Mouse (Mus musculus) lung, embryonic 16.5 days (tissue): Measurements from ENCODE around the gene Pdzd8. TPM values are rescaled to one million over a fixed set of nuclear protein-coding genes. Genes with fewer than 3 reads are reported as not detected.

Experiments
- ATAC-seq: fragments of 200-750 bp; cut with Nextera tagmentation; 2 replicates; pipeline ENCODE4 v1.8.0; 2017; ENCODE audit warnings: low read depth, mild to moderate bottlenecking, moderate library complexity
- H3K27ac ChIP-seq: fragments of 300-500 bp; sonication (generic); 2 replicates; pipeline ENCODE4 v1.5.1; 2014; ENCODE audit warnings: mild to moderate bottlenecking, control low read depth, low read length
- H3K27me3 ChIP-seq: fragments of 300-500 bp; sonication (generic); 2 replicates; pipeline ENCODE4 v1.6.1; 2014; ENCODE audit warnings: low read depth, low read length, mixed read lengths; ENCODE audit not compliant: control insufficient read depth, insufficient read depth
- H3K36me3 ChIP-seq: fragments of 300-500 bp; sonication (generic); 2 replicates; pipeline ENCODE4 v1.6.1; 2014; ENCODE audit warnings: low read length; ENCODE audit not compliant: control insufficient read depth, insufficient read depth
- H3K4me1 ChIP-seq: fragments of 300-500 bp; sonication (generic); replicated peaks from 2 replicates; pipeline ENCODE4 v1.6.1; 2014; ENCODE audit warnings: low read length, mixed read lengths; ENCODE audit not compliant: control insufficient read depth, insufficient read depth
- H3K4me2 ChIP-seq: fragments of 300-500 bp; sonication (generic); 2 replicates; pipeline ENCODE4 v1.6.1; 2014; ENCODE audit warnings: low read depth, low read length, control low read depth
- H3K4me3 ChIP-seq: fragments of 300-500 bp; sonication (generic); 2 replicates; pipeline ENCODE4 v1.5.1; 2014; ENCODE audit warnings: mild to moderate bottlenecking, low read length, control low read depth
- H3K9ac ChIP-seq: fragments of 300-500 bp; sonication (generic); 2 replicates; pipeline ENCODE4 v1.6.1; 2014; ENCODE audit warnings: low read length, control low read depth
- H3K9me3 ChIP-seq: fragments of 300-500 bp; sonication (generic); 2 replicates; pipeline ENCODE4 v1.6.1; 2016; ENCODE audit warnings: low read length; ENCODE audit not compliant: control insufficient read depth
- WGBS: fragments of 180-500 bp; shearing (Covaris S2); extraction: QIAGEN DNeasy Blood & Tissue Kit; methylation state at CpG from one replicate; pipeline ENCODE4 v1.1.7; 2014; 5-methylcytosine and 5-hydroxymethylcytosine counted together
- polyA plus RNA-seq: library from polyadenylated mRNA; unstranded; fragments of >200 nt; fragmentation: Nextera tagmentation; extraction: Ambion mirVana; gene quantifications from 2 replicates; pipeline ENCODE4 v1.2.1, GENCODE M21; 2015

Pdzd8 gene
- polyA plus RNA-seq, 1 experiment from 2014 or later: 7.2 TPM

GRCm38 (mm10) chr19:59265907-59266306, 79.7 kb downstream of the Pdzd8 start:
- Histone ChIP-seq H3K36me3 (no peaks in the 10 kb centered on the region), H3K27ac (no peak overlapping the region), H3K4me2 (no peak overlapping the region), H3K4me3 (no peak overlapping the region), H3K9ac (no peak overlapping the region), H3K9me3 (no peaks in the 10 kb centered on the region), H3K4me1 (peaks cover 3% of the 10 kb centered on the region; the same call in 1 of the 2 replicates), H3K27me3 (peaks cover 9% of the 10 kb centered on the region)
- 58% methylated on average over 6 of the region's 6 CpGs for WGBS
- no peak for ATAC-seq

- Histone ChIP-seq H3K27me3 (peaks cover 15% of the 10 kb centered on the region), H3K9ac (no peak overlapping the region), H3K4me1 (peaks cover 7% of the 10 kb centered on the region), H3K27ac (no peak overlapping the region), H3K36me3 (no peaks in the 10 kb centered on the region), H3K4me2 (no peak overlapping the region), H3K9me3 (no peaks in the 10 kb centered on the region), H3K4me3 (no peak overlapping the region)
- ATAC-seq: no peak
- WGBS: 82% methylated on average over 9 of the region's 9 CpGs
These were observed 80.6 kb downstream of the Pdzd8 start for GRCm38 (mm10) chr19:59264838-59265532.

- Histone ChIP-seq H3K9ac (no peak overlapping the region), H3K4me3 (no peak overlapping the region), H3K36me3 (no peaks in the 10 kb centered on the region), H3K27me3 (peaks cover 15% of the 10 kb centered on the region), H3K9me3 (no peaks in the 10 kb centered on the region), H3K27ac (no peak overlapping the region), H3K4me2 (no peak overlapping the region), H3K4me1 (peaks cover 7% of the 10 kb centered on the region)
- ATAC-seq: no peak
- 82% methylated on average over 9 of the region's 9 CpGs for WGBS
These were observed 82.4 kb downstream of the Pdzd8 start for GRCm38 (mm10) chr19:59263171-59263570.

- H3K4me2 ChIP-seq: peak overlapping the region; percentile 77; the same call in 1 of the 2 replicates
- peak overlapping the region; percentile 43 for H3K4me3 ChIP-seq
- H3K36me3 ChIP-seq: no peaks in the 10 kb centered on the region
- 23% methylated on average over 7 of the region's 7 CpGs for WGBS
- ATAC-seq: no peak
- H3K27ac ChIP-seq: no peak overlapping the region
- no peak overlapping the region for H3K9ac ChIP-seq
- H3K9me3 ChIP-seq: peaks cover 4% of the 10 kb centered on the region; the same call in 1 of the 2 replicates
- H3K4me1 ChIP-seq: peaks cover 7% of the 10 kb centered on the region
- H3K27me3 ChIP-seq: peaks cover 15% of the 10 kb centered on the region
These were observed 84.0 kb downstream of the Pdzd8 start for GRCm38 (mm10) chr19:59261604-59262003.

- peak; percentile 76 for ATAC-seq
- Histone ChIP-seq H3K27me3 (peaks cover 15% of the 10 kb centered on the region), H3K4me3 (peak within 1 kb of the TSS; percentile 43), H3K9ac (peak within 1 kb of the TSS; percentile 38), H3K4me1 (peaks cover 7% of the 10 kb centered on the region), H3K9me3 (peaks cover 4% of the 10 kb centered on the region; the same call in 1 of the 2 replicates), H3K27ac (no peak within 1 kb of the TSS), H3K36me3 (no peaks in the 10 kb centered on the region), H3K4me2 (peak within 1 kb of the TSS; percentile 77)
- whole genome bisulfite sequencing: under 1% methylated on average over 55 of the region's 55 CpGs
These were observed 84.7 kb downstream of the Pdzd8 start, which contains the start of gene Slc18a2 for GRCm38 (mm10) chr19:59260718-59261442. TSS of gene Slc18a2 (plus strand) at chr19:59260896.

GRCm38 (mm10) chr19:59259633-59260032, 85.9 kb downstream of the Pdzd8 start:
- Histone ChIP-seq H3K27ac (no peak overlapping the region), H3K9ac (no peak overlapping the region), H3K9me3 (peaks cover 4% of the 10 kb centered on the region; the same call in 1 of the 2 replicates), H3K4me1 (peaks cover 7% of the 10 kb centered on the region), H3K4me2 (no peak overlapping the region), H3K4me3 (no peak overlapping the region), H3K36me3 (no peaks in the 10 kb centered on the region), H3K27me3 (peaks cover 15% of the 10 kb centered on the region)
- 28% methylated on average over 5 of the region's 5 CpGs for WGBS
- no peak for ATAC-seq

GRCm38 (mm10) chr19:59252651-59253050, 92.9 kb downstream of the Pdzd8 start:
- H3K4me3 ChIP-seq: no peak overlapping the region
- H3K9ac ChIP-seq: no peak overlapping the region
- ATAC-seq: no peak
- no peaks in the 10 kb centered on the region for H3K36me3 ChIP-seq
- WGBS: 63% methylated on average over 2 of the region's 2 CpGs
- no peaks in the 10 kb centered on the region for H3K27me3 ChIP-seq
- peaks cover 4% of the 10 kb centered on the region; the same call in 1 of the 2 replicates for H3K9me3 ChIP-seq
- no peaks in the 10 kb centered on the region for H3K4me1 ChIP-seq
- H3K27ac ChIP-seq: no peak overlapping the region
- no peak overlapping the region for H3K4me2 ChIP-seq

- Histone ChIP-seq H3K4me2 (no peak overlapping the region), H3K36me3 (no peaks in the 10 kb centered on the region), H3K9me3 (no peaks in the 10 kb centered on the region), H3K4me3 (no peak overlapping the region), H3K9ac (no peak overlapping the region), H3K27ac (no peak overlapping the region), H3K27me3 (no peaks in the 10 kb centered on the region), H3K4me1 (no peaks in the 10 kb centered on the region)
- WGBS: 63% methylated on average over 11 of the region's 11 CpGs
- ATAC-seq: no peak
These were observed 96.9 kb downstream of the Pdzd8 start for GRCm38 (mm10) chr19:59248553-59249286.

GRCm38 (mm10) chr19:59248144-59248543, 97.4 kb downstream of the Pdzd8 start:
- Histone ChIP-seq H3K4me3 (no peak overlapping the region), H3K27me3 (no peaks in the 10 kb centered on the region), H3K36me3 (no peaks in the 10 kb centered on the region), H3K9me3 (no peaks in the 10 kb centered on the region), H3K27ac (no peak overlapping the region), H3K9ac (no peak overlapping the region), H3K4me2 (no peak overlapping the region), H3K4me1 (no peaks in the 10 kb centered on the region)
- WGBS: 75% methylated on average over 4 of the region's 4 CpGs
- ATAC-seq: no peak
